Mouse (Mus musculus) ES-E14 (cell line): ENCODE measurements around the gene Sox13. TPM values are rescaled to one million over a fixed set of nuclear protein-coding genes. Genes with fewer than 3 reads are reported as not detected.

Experiments
- DNase-seq: peaks from one replicate; pipeline ENCODE4 v3.0.0-alpha.2; 2013; ENCODE audit warnings: low read depth, low spot score
- H3K27ac ChIP-seq: 2 replicates; pipeline ENCODE4 v1.5.1; 2012; ENCODE audit warnings: low read depth, mild to moderate bottlenecking, low read length, moderate library complexity, mixed read lengths; ENCODE audit not compliant: poor library complexity, insufficient read depth, severe bottlenecking
- H3K36me3 ChIP-seq: 2 replicates; pipeline ENCODE4 v1.6.1; 2012; ENCODE audit warnings: mild to moderate bottlenecking, low read length, moderate library complexity, mixed read lengths; ENCODE audit not compliant: control insufficient read depth, poor library complexity, insufficient read depth, severe bottlenecking
- H3K4me1 ChIP-seq, 2 experiments: fragments of 150-350 bp in 1 of 2; sonication (generic) in 1 of 2; 2 replicates each; pipeline ENCODE4 v1.6.1; 2012; ENCODE audit warnings: low read length in 2 of 2, mild to moderate bottlenecking in 1 of 2, mixed read lengths in 1 of 2; ENCODE audit not compliant: control insufficient read depth in 2 of 2, insufficient read depth in 2 of 2, poor library complexity in 1 of 2
- H3K4me3 ChIP-seq, 2 experiments: fragments of 150-350 bp in 1 of 2; sonication (generic) in 1 of 2; 2 replicates each; pipeline ENCODE4 v1.5.1; 2012; ENCODE audit warnings: low read length in 2 of 2, low read depth in 1 of 2, mild to moderate bottlenecking in 1 of 2, mixed read lengths in 1 of 2; ENCODE audit not compliant: insufficient read depth in 1 of 2, poor library complexity in 1 of 2, severe bottlenecking in 1 of 2
- H3K9ac ChIP-seq: 2 replicates; pipeline ENCODE4 v1.6.1; 2012; ENCODE audit warnings: low read depth, mild to moderate bottlenecking, low read length, mixed read lengths; ENCODE audit not compliant: poor library complexity, insufficient read depth, severe bottlenecking
- H3K9me3 ChIP-seq: fragments of 150-350 bp; sonication (generic); 2 replicates; pipeline ENCODE4 v1.6.1; 2012; ENCODE audit warnings: low read depth, mild to moderate bottlenecking, low read length; ENCODE audit not compliant: control insufficient read depth, insufficient read depth
- CHD2 ChIP-seq: IDR thresholded peaks from 2 replicates; pipeline ENCODE4 v1.6.1; 2014; ENCODE audit warnings: mild to moderate bottlenecking, low read depth, low read length, inconsistent platforms
- HCFC1 ChIP-seq: IDR thresholded peaks from 2 replicates; pipeline ENCODE4 v1.6.1; 2012; ENCODE audit warnings: low read length, inconsistent platforms, borderline replicate concordance; ENCODE audit not compliant: insufficient read depth
- MAFK ChIP-seq: IDR thresholded peaks from 2 replicates; pipeline ENCODE4 v1.6.1; 2014; ENCODE audit warnings: mild to moderate bottlenecking, low read depth, low read length, inconsistent platforms; ENCODE audit not compliant: insufficient read depth
- ZC3H11A ChIP-seq: IDR thresholded peaks from 2 replicates; pipeline ENCODE4 v1.6.1; 2012; ENCODE audit warnings: low read depth, mild to moderate bottlenecking, inconsistent platforms, low read length, borderline replicate concordance
- ZNF384 ChIP-seq: IDR thresholded peaks from 2 replicates; pipeline ENCODE4 v1.6.1; 2012; ENCODE audit warnings: low read depth, low read length, inconsistent platforms
- in situ Hi-C, 2 experiments: fragments of 600-800 bp; cut with MboI; formaldehyde crosslinking; loops; one replicate each; pipeline ENCODE4 v1.15.1; 2025; ENCODE audit warnings: low sequenced_read_pairs in 2 of 2, inconsistent platforms in 1 of 2; ENCODE audit not compliant: unreplicated experiment in 2 of 2
- total RNA-seq: library from RNA; depleted of rRNA; stranded (reverse); fragments of 300-350 nt; gene quantifications from 2 replicates; pipeline ENCODE4 v1.2.3, GENCODE M21; 2012

The Sox13 gene
- total RNA-seq, 1 experiment, result 11.1 TPM

DNA sequence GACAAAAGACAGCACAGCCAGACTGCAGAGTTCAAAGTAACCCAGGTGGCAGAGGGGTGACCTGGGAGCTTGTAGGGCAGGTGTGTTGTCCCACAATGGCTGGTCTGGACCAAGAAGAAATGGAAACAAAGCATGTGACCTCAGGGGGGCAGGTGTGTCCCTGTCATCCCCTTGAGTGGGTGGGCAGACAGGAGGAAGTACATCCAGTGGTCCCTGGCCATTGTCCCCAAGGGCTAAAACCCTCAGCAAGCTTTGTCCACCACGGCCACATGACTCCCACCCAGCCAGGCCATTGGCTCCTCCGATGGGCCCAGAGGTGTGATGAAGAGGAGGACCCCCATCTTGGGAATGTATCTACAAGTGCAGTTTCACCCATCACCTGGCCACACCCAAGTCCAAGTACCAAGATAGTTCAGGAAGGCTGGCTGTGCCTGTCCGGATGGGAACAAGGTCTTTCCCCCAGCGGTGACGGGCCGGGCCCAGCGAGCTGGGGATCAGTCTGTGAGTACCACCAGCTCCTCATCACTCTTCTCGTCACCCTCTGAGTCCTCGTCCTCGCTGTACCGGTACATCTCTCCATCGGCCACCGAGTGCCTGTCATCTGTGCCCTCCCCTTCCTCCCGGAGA, 40.9 kb downstream of the Sox13 start:
- Histone ChIP-seq H3K4me3 (no peak overlapping the region), H3K4me1 (peaks cover 0 to 30% of the 10 kb centered on the region in 2 experiments; a peak in 2 of 4 replicates), H3K27ac (no peak overlapping the region), H3K9me3 (no peaks in the 10 kb centered on the region), H3K9ac (no peak overlapping the region), H3K36me3 (peaks cover 16% of the 10 kb centered on the region)
- no peak for DNase-seq
- in situ Hi-C loops, result loop anchor here (5.0 to 25.0 kb wide), 2 partner anchors 224 to 229 kb away; partner anchors contain the start of gene Snrpe (in 1 of the 2)
- TF ChIP-seq ZNF384 (no peak), ZC3H11A (no peak), MAFK (no peak), CHD2 (no peak), HCFC1 (no peak)

- Histone ChIP-seq H3K4me3 (no peak overlapping the region), H3K9ac (no peak overlapping the region; the same call in 1 of the 2 replicates), H3K4me1 (peaks cover 0 to 27% of the 10 kb centered on the region in 2 experiments; a peak in 2 of 4 replicates), H3K27ac (no peak overlapping the region), H3K9me3 (no peaks in the 10 kb centered on the region), H3K36me3 (peaks cover 16% of the 10 kb centered on the region)
- in situ Hi-C loops, result loop anchor here (5.0 to 25.0 kb wide), 2 partner anchors 225 to 230 kb away; partner anchors contain the start of gene Snrpe (in 1 of the 2)
- DNase-seq, result no peak
- no peak for TF ChIP-seq ZC3H11A
- no peak for TF ChIP-seq MAFK
- TF ChIP-seq HCFC1, result no peak
- TF ChIP-seq ZNF384, result no peak
- no peak for TF ChIP-seq CHD2
Measured at GRCm38 (mm10) chr1:133382552-133383155, 41.5 kb downstream of the Sox13 start.

- no peak overlapping the region for H3K27ac ChIP-seq
- TF ChIP-seq ZC3H11A (no peak), ZNF384 (no peak), MAFK (no peak), CHD2 (no peak), HCFC1 (no peak)
- H3K9me3 ChIP-seq, result no peaks in the 10 kb centered on the region
- peaks cover 16% of the 10 kb centered on the region for H3K36me3 ChIP-seq
- H3K4me1 ChIP-seq, result peaks cover 0 to 24% of the 10 kb centered on the region in 2 experiments; a peak in 2 of 4 replicates
- no peak overlapping the region for H3K9ac ChIP-seq
- DNase-seq, result peak; percentile 54
- no peak overlapping the region for H3K4me3 ChIP-seq
- in situ Hi-C loops, result loop anchor here (5.0 to 25.0 kb wide), 2 partner anchors 225 to 230 kb away; partner anchors contain the start of gene Snrpe (in 1 of the 2)
Measured at GRCm38 (mm10) chr1:133382008-133382407, 42.2 kb downstream of the Sox13 start.

DNA sequence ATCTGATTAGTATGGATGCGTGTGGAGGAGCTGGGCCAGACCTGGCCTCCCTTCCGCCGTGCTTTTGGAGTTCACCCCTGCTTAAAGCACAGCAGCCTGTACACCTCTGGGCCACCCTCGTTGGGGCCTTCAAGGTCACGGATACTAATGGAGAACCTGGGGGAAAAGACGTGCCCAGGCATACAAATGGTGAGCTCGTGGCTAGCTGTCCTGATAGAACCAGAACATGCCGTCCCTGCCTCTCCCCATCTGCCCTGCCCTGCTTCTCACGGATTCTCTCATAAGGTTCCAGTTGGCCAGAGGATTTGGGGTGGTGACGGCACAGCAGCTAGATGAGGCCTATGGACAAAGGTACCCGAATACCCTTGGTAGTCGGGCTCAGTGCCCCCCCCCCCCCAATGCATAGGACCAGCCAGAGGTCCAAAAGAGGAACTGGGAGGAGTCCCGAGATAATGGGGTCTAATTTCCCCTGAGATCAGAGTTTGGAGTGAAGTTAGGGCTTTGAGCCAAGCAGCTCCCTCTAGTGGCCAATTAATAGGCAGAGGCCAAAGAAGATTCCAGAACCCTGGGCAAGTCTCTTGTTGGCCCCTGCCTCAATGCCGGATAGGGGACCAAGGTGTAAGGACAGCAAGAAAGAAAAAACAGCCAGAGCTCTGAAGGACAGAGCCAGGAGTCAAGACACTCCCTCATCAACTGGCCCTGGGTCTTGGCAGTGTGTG, 43.7 kb downstream of the Sox13 start:
- Histone ChIP-seq H3K4me3 (no peak overlapping the region), H3K36me3 (peaks cover 16% of the 10 kb centered on the region), H3K9ac (no peak overlapping the region), H3K4me1 (peaks cover 0 to 15% of the 10 kb centered on the region in 2 experiments; a peak in 2 of 4 replicates), H3K9me3 (no peaks in the 10 kb centered on the region), H3K27ac (no peak overlapping the region)
- peak; percentile 36 for DNase-seq
- no peak for TF ChIP-seq CHD2
- TF ChIP-seq ZNF384, result peak; percentile 73
- no peak for TF ChIP-seq MAFK
- no peak for TF ChIP-seq HCFC1
- TF ChIP-seq ZC3H11A, result no peak
- in situ Hi-C loops, result loop anchor here (5.0 to 25.0 kb wide), 2 partner anchors 227 to 232 kb away; partner anchors contain the start of gene Snrpe (in 1 of the 2)
